Mouse (Mus musculus) limb, embryonic 14.5 days (tissue): ENCODE measurements around the gene Ano2. TPM values are rescaled to one million over a fixed set of nuclear protein-coding genes. Genes with fewer than 3 reads are reported as not detected.

Source experiments
- ATAC-seq: fragments of 200-750 bp; cut with Nextera tagmentation; 2 replicates; pipeline ENCODE4 v1.8.0; 2017; ENCODE audit warnings: low read depth, moderate number of reproducible peaks, moderate TSS enrichment; ENCODE audit not compliant: low FRiP score
- DNase-seq: peaks from one replicate; pipeline ENCODE4 v3.0.0-alpha.2; 2015; ENCODE audit warnings: low spot score
- H3K27ac ChIP-seq: fragments of 300-500 bp; sonication (generic); replicated peaks from 2 replicates; pipeline ENCODE4 v1.5.1; 2014; ENCODE audit warnings: low read depth, mild to moderate bottlenecking, low read length, moderate library complexity, mixed read lengths
- H3K27me3 ChIP-seq: fragments of 300-500 bp; sonication (generic); 2 replicates; pipeline ENCODE4 v1.6.1; 2014; ENCODE audit warnings: low read length, mixed read lengths; ENCODE audit not compliant: control insufficient read depth, insufficient read depth
- H3K36me3 ChIP-seq: fragments of 300-500 bp; sonication (generic); 2 replicates; pipeline ENCODE4 v1.6.1; 2014; ENCODE audit warnings: mild to moderate bottlenecking, low read length, moderate library complexity, mixed read lengths; ENCODE audit not compliant: control insufficient read depth, insufficient read depth
- H3K4me1 ChIP-seq: fragments of 300-500 bp; sonication (generic); 2 replicates; pipeline ENCODE4 v1.6.1; 2014; ENCODE audit warnings: antibody characterized with exemption, low read length, mixed read lengths; ENCODE audit not compliant: control insufficient read depth, insufficient read depth
- H3K4me2 ChIP-seq: fragments of 300-500 bp; sonication (generic); replicated peaks from 2 replicates; pipeline ENCODE4 v1.6.1; 2014; ENCODE audit warnings: low read depth, mild to moderate bottlenecking, low read length, moderate library complexity; ENCODE audit not compliant: severe bottlenecking
- H3K4me3 ChIP-seq: fragments of 300-500 bp; sonication (generic); replicated peaks from 2 replicates; pipeline ENCODE4 v1.5.1; 2014; ENCODE audit warnings: low read length
- H3K9ac ChIP-seq: fragments of 300-500 bp; sonication (generic); 2 replicates; pipeline ENCODE4 v1.6.1; 2014; ENCODE audit warnings: mild to moderate bottlenecking, low read depth, low read length, moderate library complexity; ENCODE audit not compliant: severe bottlenecking
- H3K9me3 ChIP-seq: fragments of 300-500 bp; sonication (generic); 2 replicates; pipeline ENCODE4 v1.6.1; 2016; ENCODE audit warnings: low read length; ENCODE audit not compliant: control insufficient read depth
- POLR2A ChIP-seq: fragments of 200-500 bp; IDR thresholded peaks from 2 replicates; pipeline ENCODE4 v1.8.0; 2012; ENCODE audit warnings: inconsistent platforms, mild to moderate bottlenecking, moderate library complexity, borderline replicate concordance; ENCODE audit not compliant: insufficient read depth, insufficient read length; ENCODE audit errors: extremely low read depth
- WGBS: fragments of 180-500 bp; shearing (Covaris S2); extraction: QIAGEN DNeasy Blood & Tissue Kit; methylation state at CpG from one replicate; pipeline ENCODE4 v1.1.7; 2014; 5-methylcytosine and 5-hydroxymethylcytosine counted together
- polyA plus RNA-seq, 2 experiments: library from polyadenylated mRNA; depleted of rRNA in 1 of 2; stranded (reverse) in 1 of 2; unstranded in 1 of 2; fragments of >200 nt; fragmentation: Nextera tagmentation in 1 of 2; extraction: Ambion mirVana in 1 of 2; gene quantifications; 2 replicates each; pipeline versions ENCODE4 v1.2.1 to v1.2.3; 2012 to 2014

Ano2 gene
- polyA plus RNA-seq, 2 experiments, result 0.14 TPM; not detected in 1

DNA sequence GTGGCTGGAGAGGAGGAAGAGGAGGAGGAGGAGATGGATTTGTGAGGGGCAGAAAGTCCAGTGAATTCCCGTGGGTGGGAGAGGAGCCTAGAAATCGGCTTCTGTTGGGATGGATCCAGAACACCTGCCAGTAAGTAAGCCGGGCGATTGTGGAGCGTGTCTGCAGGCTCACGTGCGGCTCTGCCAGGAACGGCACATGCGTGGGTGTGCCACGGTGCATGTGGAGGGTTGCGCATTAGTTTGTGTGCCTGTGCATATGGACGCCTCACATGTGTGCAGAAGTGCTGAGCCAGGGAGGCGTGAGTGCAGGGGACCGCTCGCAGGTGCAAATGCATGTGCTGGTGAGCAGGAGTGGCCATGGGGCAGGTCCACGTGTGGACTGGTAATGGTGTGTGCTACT lies 21.0 kb downstream of the Ano2 start:
- Histone ChIP-seq H3K4me2 (no peak overlapping the region), H3K27me3 (no peaks in the 10 kb centered on the region), H3K4me1 (no peaks in the 10 kb centered on the region), H3K9ac (no peak overlapping the region), H3K27ac (no peak overlapping the region), H3K4me3 (no peak overlapping the region), H3K36me3 (no peaks in the 10 kb centered on the region), H3K9me3 (no peaks in the 10 kb centered on the region)
- ATAC-seq (no peak), DNase-seq (no peak)
- no peak for TF ChIP-seq POLR2A
- 83% methylated on average over 16 of the region's 16 CpGs for WGBS

DNA sequence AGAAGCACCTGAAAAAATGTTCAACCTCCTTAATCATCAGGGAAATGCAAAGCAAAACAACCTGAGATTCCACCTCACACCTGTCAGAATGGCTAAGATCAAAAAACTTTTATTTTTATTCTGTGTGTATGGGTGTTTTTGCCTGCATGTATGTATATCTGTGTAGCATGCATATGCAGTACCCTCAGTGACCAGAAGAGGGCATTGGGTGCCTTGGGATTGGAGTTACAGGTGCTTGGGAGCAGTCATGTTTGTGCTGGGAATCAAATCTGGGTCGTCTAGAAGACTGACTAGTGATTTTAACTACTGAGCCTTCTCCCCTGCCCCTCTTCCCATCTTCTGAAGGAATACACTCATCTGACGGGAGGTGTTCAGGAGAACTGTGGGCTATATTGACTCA lies 36.2 kb downstream of the Ano2 start:
- Histone ChIP-seq H3K4me1 (no peaks in the 10 kb centered on the region), H3K4me2 (no peak overlapping the region), H3K9ac (no peak overlapping the region), H3K27ac (no peak overlapping the region), H3K9me3 (no peaks in the 10 kb centered on the region), H3K27me3 (no peaks in the 10 kb centered on the region), H3K4me3 (no peak overlapping the region), H3K36me3 (no peaks in the 10 kb centered on the region)
- DNase-seq (no peak), ATAC-seq (no peak)
- whole genome bisulfite sequencing, result 88% methylated on average over 2 of the region's 2 CpGs
- no peak for TF ChIP-seq POLR2A

DNA sequence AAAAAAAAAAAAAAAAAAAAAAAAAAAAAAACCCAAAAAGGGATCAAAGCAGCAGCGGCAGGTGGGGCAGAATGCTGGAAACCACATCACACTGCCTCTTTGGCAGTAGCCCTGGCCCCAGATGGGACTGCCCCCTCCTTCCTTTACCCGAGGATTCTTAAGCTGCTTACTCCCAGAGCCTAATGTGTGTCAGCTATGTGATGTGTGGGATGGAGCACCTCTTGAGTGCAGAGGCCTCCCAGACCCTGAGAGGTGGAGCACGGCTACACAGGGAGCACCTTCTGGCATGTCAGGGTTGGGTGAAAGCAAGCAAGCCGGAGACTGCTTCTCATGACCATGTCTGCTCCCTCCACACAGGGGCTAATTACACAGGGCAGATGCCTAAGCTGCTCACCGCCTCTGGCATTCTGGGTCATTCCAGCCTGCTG lies 37.3 kb downstream of the Ano2 start:
- DNase-seq, result no peak
- no peak for ATAC-seq
- Histone ChIP-seq H3K4me1 (no peaks in the 10 kb centered on the region), H3K36me3 (no peaks in the 10 kb centered on the region), H3K9ac (no peak overlapping the region), H3K27me3 (no peaks in the 10 kb centered on the region), H3K4me3 (no peak overlapping the region), H3K9me3 (no peaks in the 10 kb centered on the region), H3K27ac (no peak overlapping the region), H3K4me2 (no peak overlapping the region)
- WGBS, result 55% methylated on average over 5 of the region's 5 CpGs
- no peak for TF ChIP-seq POLR2A

DNA sequence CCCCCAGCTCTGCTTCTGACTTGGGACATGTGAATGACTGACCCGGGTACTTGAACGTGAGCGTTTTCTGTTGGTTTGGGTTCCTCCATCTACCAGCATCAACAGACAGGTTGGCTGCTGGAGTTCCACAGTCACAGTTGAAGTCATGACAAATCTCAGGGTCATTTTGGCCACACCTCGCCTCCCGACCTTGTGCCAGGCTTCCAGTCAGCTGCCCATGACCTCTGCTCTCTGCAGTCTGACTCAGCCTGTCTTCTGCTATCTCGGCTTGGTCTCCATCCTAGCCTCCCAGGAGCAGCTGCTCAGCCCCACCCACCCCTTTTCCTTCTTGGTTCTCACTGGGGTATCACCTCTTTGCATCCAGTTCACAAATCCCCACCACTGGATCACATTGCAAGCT lies 39.3 kb downstream of the Ano2 start:
- Histone ChIP-seq H3K4me3 (no peak overlapping the region), H3K4me2 (no peak overlapping the region), H3K9ac (no peak overlapping the region), H3K4me1 (no peaks in the 10 kb centered on the region), H3K9me3 (no peaks in the 10 kb centered on the region), H3K27ac (no peak overlapping the region), H3K36me3 (no peaks in the 10 kb centered on the region), H3K27me3 (no peaks in the 10 kb centered on the region)
- DNase-seq (no peak), ATAC-seq (no peak)
- WGBS, result 78% methylated on average over 6 of the region's 6 CpGs
- no peak for TF ChIP-seq POLR2A

DNA sequence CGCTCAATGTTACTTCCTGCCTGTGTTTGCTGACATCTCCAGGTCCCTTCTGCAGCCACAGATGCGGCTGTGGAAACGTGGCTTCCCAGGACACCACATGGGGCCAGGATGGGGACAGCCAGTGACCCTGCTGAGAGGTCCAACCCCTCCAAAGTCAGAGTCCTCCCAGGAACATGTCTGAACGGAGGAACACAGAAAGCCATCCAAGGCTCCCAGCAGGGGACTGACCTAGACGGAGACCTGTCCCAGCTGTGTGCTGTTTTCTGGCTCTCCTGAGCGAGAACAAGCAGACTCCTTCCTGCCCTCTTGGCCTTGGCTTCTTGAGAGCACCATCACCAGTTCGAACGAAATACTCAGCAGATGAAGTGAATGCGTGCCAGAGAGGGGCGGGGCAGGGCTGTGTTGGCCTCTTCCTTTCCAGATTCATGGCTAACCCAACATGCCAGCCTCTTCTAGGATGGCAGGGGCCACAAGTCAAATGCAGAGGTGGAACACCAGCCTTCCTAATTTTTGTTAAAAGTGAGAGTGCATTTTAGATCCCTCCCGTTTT lies 39.8 kb downstream of the Ano2 start:
- Histone ChIP-seq H3K9me3 (no peaks in the 10 kb centered on the region), H3K4me1 (no peaks in the 10 kb centered on the region), H3K36me3 (no peaks in the 10 kb centered on the region), H3K27ac (no peak overlapping the region), H3K27me3 (no peaks in the 10 kb centered on the region), H3K9ac (no peak overlapping the region), H3K4me2 (no peak overlapping the region), H3K4me3 (no peak overlapping the region)
- ATAC-seq (no peak), DNase-seq (no peak)
- 55% methylated on average over 11 of the region's 11 CpGs for WGBS
- TF ChIP-seq POLR2A, result no peak

DNA sequence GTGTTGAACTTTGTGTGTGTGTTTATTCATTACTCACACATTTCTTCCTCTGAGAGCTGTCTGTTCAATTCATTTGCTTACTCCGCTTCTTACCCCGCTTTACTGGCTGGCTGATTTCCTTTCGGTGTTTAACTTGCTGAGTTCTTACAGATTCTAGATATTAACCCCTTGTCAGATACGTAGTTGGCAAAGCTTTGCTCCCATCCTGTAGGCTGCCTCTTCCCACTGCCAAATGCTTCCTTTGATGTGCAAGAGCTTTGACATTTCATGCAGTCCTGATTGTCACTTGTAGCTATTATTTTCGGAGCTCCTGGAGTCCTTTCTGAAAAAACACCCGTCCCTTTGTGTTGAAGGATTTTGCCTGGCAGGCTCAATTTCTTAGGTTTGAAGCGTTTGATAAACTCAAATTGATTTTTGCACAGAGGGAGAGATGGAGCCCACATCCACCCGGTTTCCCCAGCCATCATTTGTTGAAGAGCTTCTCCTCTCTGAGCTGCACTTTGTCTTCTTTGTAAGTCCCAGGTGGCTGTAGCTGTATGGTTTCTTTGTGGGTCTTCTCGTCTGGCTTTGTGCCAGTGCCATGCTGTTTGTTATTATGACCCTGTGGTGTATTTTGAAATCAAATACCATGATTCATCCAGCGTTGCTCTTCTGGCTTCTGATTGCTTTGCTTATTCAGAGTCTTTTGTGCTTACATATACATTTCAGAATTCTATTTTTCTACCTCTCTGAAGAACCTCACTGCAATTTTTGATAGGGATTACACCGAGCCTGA lies 47.5 kb downstream of the Ano2 start:
- Histone ChIP-seq H3K9me3 (no peaks in the 10 kb centered on the region), H3K9ac (no peak overlapping the region), H3K4me2 (no peak overlapping the region), H3K4me3 (no peak overlapping the region), H3K27me3 (no peaks in the 10 kb centered on the region), H3K36me3 (no peaks in the 10 kb centered on the region), H3K4me1 (no peaks in the 10 kb centered on the region), H3K27ac (no peak overlapping the region)
- ATAC-seq, result no peak
- WGBS, result 56% methylated on average over 11 of the region's 11 CpGs
- no peak for DNase-seq
- TF ChIP-seq POLR2A, result no peak
